Mouse (Mus musculus) lung, postnatal 0 days (tissue): Measurements from ENCODE around the gene Slc25a29.

ENCODE experiments used
- CTCF ChIP-seq: IDR thresholded peaks from 2 replicates; pipeline ENCODE4 v1.5.1; 2016; ENCODE audit warnings: antibody characterized with exemption, mild to moderate bottlenecking
- EP300 ChIP-seq: IDR thresholded peaks from 2 replicates; pipeline ENCODE4 v1.6.1; 2016; ENCODE audit warnings: antibody characterized with exemption, mild to moderate bottlenecking, control low read depth

GRCm38 (mm10) chr12:108836722-108837121 is 1.0 kb upstream of the Slc25a29 start:
- no peak for TF ChIP-seq CTCF
- TF ChIP-seq EP300, result no peak
